Comparison of ENCODE assay signal across 16 mouse cellular contexts in genomic region chr3:93366966-93367575, GRCm38 (mm10). TPM values are rescaled to one million over a fixed set of nuclear protein-coding genes. Genes with fewer than 3 reads are reported as not detected.
DNase-seq lines count a peak whose midpoint lies in the region; ATAC-seq lines count a peak whose summit lies in the region.
"Had no signal": no experiment of that assay in that cellular context is flagged by ENCODE, and none has a peak within 500 bp of the region (broad histone marks: within the 10 kb centered on the region; RNA-seq: fewer than 3 reads in every experiment).

No protein-coding gene starts in this region.

- H3K9ac ChIP-seq in intestine, embryonic 15.5 days, result no peak overlapping the region
- H3K9ac ChIP-seq in midbrain, embryonic 11.5 days (ENCODE audit: low read length), result no peak overlapping the region

- 49% methylated on average over 3 of the region's 3 CpGs for WGBS in intestine, embryonic 15.5 days
- WGBS in midbrain, embryonic 11.5 days, result 69% methylated on average over 3 of the region's 3 CpGs

- no peaks in the 10 kb centered on the region for H3K36me3 ChIP-seq in intestine, embryonic 15.5 days
- no peaks in the 10 kb centered on the region for H3K36me3 ChIP-seq in midbrain, embryonic 11.5 days (ENCODE audit: control insufficient read depth, insufficient read depth, low read length)
- H3K36me3 ChIP-seq: midbrain, embryonic 10.5 days had no signal

- H3K9me3 ChIP-seq in intestine, embryonic 15.5 days, result no peaks in the 10 kb centered on the region
- no peaks in the 10 kb centered on the region for H3K9me3 ChIP-seq in midbrain, embryonic 11.5 days (ENCODE audit: control insufficient read depth, low read length)
- H3K9me3 ChIP-seq: midbrain, embryonic 10.5 days had no signal

- peak; percentile 20 for DNase-seq in embryo, embryonic 10 days (ENCODE audit: low spot score)
- no peak for DNase-seq in embryo, embryonic 10.5 days (ENCODE audit: low spot score)
- DNase-seq in kidney, postnatal 25 days, result peak; percentile 36 to 59
- peak; percentile 72 for DNase-seq in lung, postnatal 25 days (ENCODE audit: low spot score)
- no peak for DNase-seq in left cerebral cortex, adult 9 months (ENCODE audit: low spot score in 2 of 2)
- no peak for DNase-seq in midbrain, embryonic 11.5 days (ENCODE audit: low spot score, missing footprints)
- DNase-seq in adrenal gland, postnatal 25 days, result no peak
- DNase-seq: cerebellum, postnatal 36 days; gastrocnemius, postnatal 36 days; heart, postnatal 10 days; thymus, postnatal 4 days had no signal

- H3K4me2 ChIP-seq in intestine, embryonic 15.5 days (replicated peaks), result no peak overlapping the region
- no peak overlapping the region for H3K4me2 ChIP-seq in midbrain, embryonic 11.5 days

- ATAC-seq in intestine, embryonic 15.5 days, result peak; percentile 89
- no peak for ATAC-seq in midbrain, embryonic 11.5 days (ENCODE audit: low FRiP score)

- H3K4me3 ChIP-seq in intestine, embryonic 15.5 days (replicated peaks), result no peak overlapping the region
- H3K4me3 ChIP-seq in midbrain, embryonic 11.5 days (ENCODE audit: low read depth, low read length), result no peak overlapping the region
- H3K4me3 ChIP-seq: midbrain, embryonic 10.5 days had no signal

- no peaks in the 10 kb centered on the region for H3K27me3 ChIP-seq in intestine, embryonic 15.5 days (replicated peaks)
- H3K27me3 ChIP-seq in midbrain, embryonic 11.5 days (ENCODE audit: control insufficient read depth, insufficient read depth, low read length), result no peaks in the 10 kb centered on the region

- H3K4me1 ChIP-seq in intestine, embryonic 15.5 days (replicated peaks), result no peaks in the 10 kb centered on the region
- no peaks in the 10 kb centered on the region for H3K4me1 ChIP-seq in midbrain, embryonic 11.5 days (ENCODE audit: control insufficient read depth, insufficient read depth, low read length)

- H3K27ac ChIP-seq in intestine, embryonic 15.5 days, result peak overlapping the region; percentile 36
- H3K27ac ChIP-seq in midbrain, embryonic 11.5 days (ENCODE audit: low read depth, low read length), result no peak overlapping the region
- H3K27ac ChIP-seq: midbrain, embryonic 10.5 days had no signal

RNA-seq across cellular contexts. Expression of gene Rptn, which starts 26.4 kb away (rescaled TPM):
- polyA plus RNA-seq in intestine, embryonic 15.5 days (2015; fragmentation: Nextera tagmentation; extraction: Ambion mirVana), result not detected in 2 replicates
- polyA plus RNA-seq in midbrain, embryonic 11.5 days (2014; fragmentation: Nextera tagmentation; extraction: Ambion mirVana), result not detected in 2 replicates
- total RNA-seq in adrenal gland, postnatal 25 days (2021), result not detected in 2 replicates
- total RNA-seq: gastrocnemius, postnatal 36 days; heart, postnatal 10 days; layer of hippocampus, adult 18-20 months; left cerebral cortex, postnatal 25 days had no signal
- polyA plus RNA-seq: brain, embryonic 14.5 days; midbrain, embryonic 10.5 days had no signal

RNA-seq across cellular contexts. Expression of gene Hrnr, which starts 47.5 kb away (rescaled TPM):
- polyA plus RNA-seq in intestine, embryonic 15.5 days (2015; fragmentation: Nextera tagmentation; extraction: Ambion mirVana), result not detected in 2 replicates
- polyA plus RNA-seq in midbrain, embryonic 11.5 days (2014; fragmentation: Nextera tagmentation; extraction: Ambion mirVana), result not detected in 2 replicates
- total RNA-seq in adrenal gland, postnatal 25 days (2021), result 0.03 TPM in 1 of 2 replicates, not detected in the other
- total RNA-seq: gastrocnemius, postnatal 36 days; heart, postnatal 10 days; layer of hippocampus, adult 18-20 months had no signal
- polyA plus RNA-seq: brain, embryonic 14.5 days; midbrain, embryonic 10.5 days had no signal

Comparison
In these comparisons a context has a peak if more than half of its experiments do, and no peak if none do; other contexts are left out.
1. DNase-seq: peak in embryo, embryonic 10 days (single experiment), kidney, postnatal 25 days (2 of 2) and lung, postnatal 25 days (single experiment); none in embryo, embryonic 10.5 days (single experiment), left cerebral cortex, adult 9 months (0 of 2), midbrain, embryonic 11.5 days (single experiment) and adrenal gland, postnatal 25 days (single experiment).